Mouse (Mus musculus) ES-Bruce4 (cell line): ENCODE results near the gene Tada2a. TPM values are rescaled to one million over a fixed set of nuclear protein-coding genes. Genes with fewer than 3 reads are reported as not detected.
A peak's percentile ranks its signal among the peaks of the same experiment; 100 is the strongest.

Experiments
- H3K27ac ChIP-seq: 2 replicates; pipeline ENCODE4 v1.5.1; 2012; ENCODE audit warnings: low read length, inconsistent platforms; ENCODE audit not compliant: insufficient read depth
- H3K27me3 ChIP-seq: 2 replicates; pipeline ENCODE4 v1.6.1; 2012; ENCODE audit warnings: mild to moderate bottlenecking, low read length, inconsistent platforms; ENCODE audit not compliant: control insufficient read depth, poor library complexity, insufficient read depth, severe bottlenecking
- H3K36me3 ChIP-seq: 2 replicates; pipeline ENCODE4 v1.6.1; 2012; ENCODE audit warnings: inconsistent platforms, mild to moderate bottlenecking, low read length, moderate library complexity; ENCODE audit not compliant: control insufficient read depth, poor library complexity, insufficient read depth, severe bottlenecking
- H3K4me1 ChIP-seq: one replicate; pipeline ENCODE4 v1.8.1; 2011; ENCODE audit warnings: low read length; ENCODE audit not compliant: control insufficient read depth, insufficient read depth
- H3K4me3 ChIP-seq: 2 replicates; pipeline ENCODE4 v1.5.1; 2011; ENCODE audit warnings: low read depth, mild to moderate bottlenecking, low read length
- H3K9ac ChIP-seq: 2 replicates; pipeline ENCODE4 v1.6.1; 2012; ENCODE audit warnings: low read depth, mild to moderate bottlenecking, inconsistent platforms; ENCODE audit not compliant: poor library complexity, severe bottlenecking
- H3K9me3 ChIP-seq: replicated peaks from 2 replicates; pipeline ENCODE4 v1.6.1; 2012; ENCODE audit warnings: mild to moderate bottlenecking, low read length, inconsistent platforms; ENCODE audit not compliant: control insufficient read depth, poor library complexity, insufficient read depth, severe bottlenecking
- CTCF ChIP-seq: IDR thresholded peaks from one replicate; pipeline ENCODE4 v1.8.1; 2011; ENCODE audit warnings: low read depth, low read length
- EP300 ChIP-seq: IDR thresholded peaks from 2 replicates; pipeline ENCODE4 v1.6.1; 2011; ENCODE audit warnings: low read depth, low read length; ENCODE audit not compliant: insufficient read depth
- POLR2A ChIP-seq: IDR thresholded peaks from one replicate; pipeline ENCODE4 v1.8.1; 2011; ENCODE audit warnings: low read length; ENCODE audit not compliant: insufficient read depth
- polyA plus RNA-seq: library from polyadenylated mRNA; stranded (reverse); fragments of >200 nt; gene quantifications from 2 replicates; pipeline ENCODE4 v1.2.4, GENCODE M21; 2011; ENCODE audit warnings: low read depth; ENCODE audit not compliant: missing spikeins, insufficient read depth, insufficient read length

Tada2a gene
- polyA plus RNA-seq, result 95.8 and 99.3 TPM in 2 replicates

- Histone ChIP-seq H3K4me1 (no peaks in the 10 kb centered on the region), H3K36me3 (peaks cover 30% of the 10 kb centered on the region), H3K4me3 (peak within 1 kb of the TSS; percentile 80), H3K9ac (peak within 1 kb of the TSS; percentile 87), H3K27ac (peak within 1 kb of the TSS; percentile 45; the same call in 1 of the 2 replicates), H3K27me3 (no peaks in the 10 kb centered on the region), H3K9me3 (no peaks in the 10 kb centered on the region)
- TF ChIP-seq POLR2A (peak; percentile 73), CTCF (no peak)
Observed at GRCm38 (mm10) chr11:84128943-84129798, at the start of gene Tada2a, which contains the start of gene Acaca. TSS of gene Tada2a (minus strand) at chr11:84129600. TSS of gene Acaca (plus strand) at chr11:84129672.

GRCm38 (mm10) chr11:84178571-84178970, 49.2 kb upstream of the Tada2a start:
- Histone ChIP-seq H3K36me3 (no peaks in the 10 kb centered on the region), H3K9ac (peak overlapping the region; percentile 43; the same call in 1 of the 2 replicates), H3K4me1 (no peaks in the 10 kb centered on the region), H3K27me3 (no peaks in the 10 kb centered on the region), H3K4me3 (no peak overlapping the region), H3K27ac (no peak overlapping the region), H3K9me3 (no peaks in the 10 kb centered on the region)
- TF ChIP-seq EP300, result no peak
- no peak for TF ChIP-seq POLR2A
- TF ChIP-seq CTCF, result no peak

GRCm38 (mm10) chr11:84172539-84173435, 43.4 kb upstream of the Tada2a start:
- no peak for TF ChIP-seq EP300
- TF ChIP-seq POLR2A, result no peak
- TF ChIP-seq CTCF, result no peak
- Histone ChIP-seq H3K9me3 (no peaks in the 10 kb centered on the region), H3K27ac (no peak overlapping the region), H3K9ac (no peak overlapping the region), H3K36me3 (no peaks in the 10 kb centered on the region), H3K4me3 (no peak overlapping the region), H3K27me3 (no peaks in the 10 kb centered on the region), H3K4me1 (no peaks in the 10 kb centered on the region)

GRCm38 (mm10) chr11:84168701-84169288, 39.4 kb upstream of the Tada2a start:
- Histone ChIP-seq H3K36me3 (no peaks in the 10 kb centered on the region), H3K9ac (no peak overlapping the region), H3K9me3 (no peaks in the 10 kb centered on the region), H3K27me3 (no peaks in the 10 kb centered on the region), H3K4me1 (no peaks in the 10 kb centered on the region), H3K27ac (no peak overlapping the region), H3K4me3 (no peak overlapping the region)
- TF ChIP-seq POLR2A, result no peak

GRCm38 (mm10) chr11:84167046-84167526, 37.7 kb upstream of the Tada2a start, which contains the start of gene Gm11437:
TSS of gene Gm11437 (minus strand) at chr11:84167476.
- Histone ChIP-seq H3K4me3 (no peak within 1 kb of the TSS), H3K9me3 (no peaks in the 10 kb centered on the region), H3K4me1 (no peaks in the 10 kb centered on the region), H3K27me3 (no peaks in the 10 kb centered on the region), H3K36me3 (no peaks in the 10 kb centered on the region), H3K9ac (no peak within 1 kb of the TSS), H3K27ac (no peak within 1 kb of the TSS)
- TF ChIP-seq EP300, result no peak
- no peak for TF ChIP-seq POLR2A
- no peak for TF ChIP-seq CTCF
